Mouse (Mus musculus) neural tube, embryonic 11.5 days (tissue): ENCODE results near the gene Slc7a8. TPM values are rescaled to one million over a fixed set of nuclear protein-coding genes. Genes with fewer than 3 reads are reported as not detected.

Experiments
- ATAC-seq: fragments of 200-750 bp; cut with Nextera tagmentation; 2 replicates; pipeline ENCODE4 v1.8.0; 2017; ENCODE audit warnings: moderate number of reproducible peaks, mild to moderate bottlenecking, moderate TSS enrichment, moderate library complexity; ENCODE audit not compliant: insufficient read depth, low FRiP score, low TSS enrichment
- DNase-seq: peaks from one replicate; pipeline ENCODE4 v3.0.0-alpha.2; 2015; ENCODE audit warnings: low spot score
- H3K27ac ChIP-seq: fragments of 300-500 bp; sonication (generic); 2 replicates; pipeline ENCODE4 v1.5.1; 2014; ENCODE audit warnings: low read depth, mild to moderate bottlenecking, low read length
- H3K27me3 ChIP-seq: fragments of 300-500 bp; sonication (generic); 2 replicates; pipeline ENCODE4 v1.6.1; 2014; ENCODE audit warnings: mild to moderate bottlenecking, low read length, mixed read lengths; ENCODE audit not compliant: control insufficient read depth, insufficient read depth
- H3K36me3 ChIP-seq: fragments of 300-500 bp; sonication (generic); 2 replicates; pipeline ENCODE4 v1.6.1; 2014; ENCODE audit warnings: mild to moderate bottlenecking, low read length, moderate library complexity, mixed read lengths; ENCODE audit not compliant: control insufficient read depth, insufficient read depth
- H3K4me1 ChIP-seq: fragments of 300-500 bp; sonication (generic); 2 replicates; pipeline ENCODE4 v1.6.1; 2014; ENCODE audit warnings: low read length, mixed read lengths; ENCODE audit not compliant: control insufficient read depth, insufficient read depth
- H3K4me2 ChIP-seq: fragments of 300-500 bp; sonication (generic); 2 replicates; pipeline ENCODE4 v1.6.1; 2014; ENCODE audit warnings: low read depth, mild to moderate bottlenecking, moderate library complexity
- H3K4me3 ChIP-seq: fragments of 300-500 bp; sonication (generic); 2 replicates; pipeline ENCODE4 v1.5.1; 2014; ENCODE audit warnings: low read depth, low read length
- H3K9ac ChIP-seq: fragments of 300-500 bp; sonication (generic); 2 replicates; pipeline ENCODE4 v1.6.1; 2014; ENCODE audit warnings: mild to moderate bottlenecking, low read length
- H3K9me3 ChIP-seq: fragments of 300-500 bp; sonication (generic); 2 replicates; pipeline ENCODE4 v1.6.1; 2016; ENCODE audit warnings: low read length; ENCODE audit not compliant: control insufficient read depth
- WGBS: fragments of 180-500 bp; shearing (Covaris S2); extraction: QIAGEN DNeasy Blood & Tissue Kit; methylation state at CpG from one replicate; pipeline ENCODE4 v1.1.7; 2014; 5-methylcytosine and 5-hydroxymethylcytosine counted together
- polyA plus RNA-seq: library from polyadenylated mRNA; unstranded; fragments of >200 nt; fragmentation: Nextera tagmentation; extraction: Ambion mirVana; gene quantifications from 2 replicates; pipeline ENCODE4 v1.2.1, GENCODE M21; 2014

The Slc7a8 gene
- polyA plus RNA-seq, 1 experiment from 2014 or later = 3.2 TPM

GRCm38 (mm10) chr14:54686522-54687143 is 95.1 kb downstream of the Slc7a8 start, which contains the start of gene Acin1:
Gene Acin1, minus strand, starts transcription at chr14:54686931.
- peak within 1 kb of the TSS; percentile 84 for H3K4me3 ChIP-seq
- H3K4me2 ChIP-seq = peak within 1 kb of the TSS; percentile 63
- ATAC-seq (peak; percentile 97), DNase-seq (peak; percentile 100)
- H3K9me3 ChIP-seq = no peaks in the 10 kb centered on the region
- peaks cover 10% of the 10 kb centered on the region for H3K4me1 ChIP-seq
- WGBS = under 1% methylated on average over 44 of the region's 44 CpGs
- peak within 1 kb of the TSS; percentile 90 for H3K27ac ChIP-seq
- no peaks in the 10 kb centered on the region for H3K27me3 ChIP-seq
- peak within 1 kb of the TSS; percentile 95 for H3K9ac ChIP-seq
- peaks cover 9% of the 10 kb centered on the region for H3K36me3 ChIP-seq

- WGBS = under 1% methylated on average over 41 of the region's 41 CpGs
- H3K4me3 ChIP-seq = peak within 1 kb of the TSS; percentile 84
- ATAC-seq (peak; percentile 77), DNase-seq (peak; percentile 88)
- H3K27me3 ChIP-seq = no peaks in the 10 kb centered on the region
- peaks cover 9% of the 10 kb centered on the region for H3K36me3 ChIP-seq
- peaks cover 10% of the 10 kb centered on the region for H3K4me1 ChIP-seq
- H3K4me2 ChIP-seq = peak within 1 kb of the TSS; percentile 63
- H3K27ac ChIP-seq = peak within 1 kb of the TSS; percentile 90
- peak within 1 kb of the TSS; percentile 95 for H3K9ac ChIP-seq
- H3K9me3 ChIP-seq = no peaks in the 10 kb centered on the region
Observed at GRCm38 (mm10) chr14:54686063-54686521, 95.7 kb downstream of the Slc7a8 start, which contains the start of gene 1700123O20Rik. Gene 1700123O20Rik, plus strand, starts transcription at chr14:54686216.

- Histone ChIP-seq H3K4me2 (peak overlapping the region; percentile 54), H3K36me3 (peaks cover 7% of the 10 kb centered on the region; the same call in 1 of the 2 replicates), H3K27me3 (no peaks in the 10 kb centered on the region), H3K4me3 (peak overlapping the region; percentile 84), H3K4me1 (peaks cover 10% of the 10 kb centered on the region), H3K27ac (no peak overlapping the region), H3K9ac (peak overlapping the region; percentile 95), H3K9me3 (no peaks in the 10 kb centered on the region)
- ATAC-seq (no peak), DNase-seq (no peak)
- WGBS = 17% methylated on average over 8 of the region's 8 CpGs
Observed at GRCm38 (mm10) chr14:54685471-54685870, 96.3 kb downstream of the Slc7a8 start.

GRCm38 (mm10) chr14:54682396-54682795 is 99.3 kb downstream of the Slc7a8 start:
- no peak for ATAC-seq
- WGBS = 99% methylated on average over 3 of the region's 3 CpGs
- no peak for DNase-seq
- peaks cover 6% of the 10 kb centered on the region; the same call in 1 of the 2 replicates for H3K36me3 ChIP-seq
- no peaks in the 10 kb centered on the region for H3K27me3 ChIP-seq
- H3K4me1 ChIP-seq = peaks cover 10% of the 10 kb centered on the region
- no peak overlapping the region for H3K4me3 ChIP-seq
- no peak overlapping the region for H3K4me2 ChIP-seq
- no peak overlapping the region for H3K27ac ChIP-seq
- H3K9ac ChIP-seq = no peak overlapping the region
- no peaks in the 10 kb centered on the region for H3K9me3 ChIP-seq

- 89% methylated on average over 16 of the region's 16 CpGs for WGBS
Observed at GRCm38 (mm10) chr14:54678657-54679304, 103.0 kb downstream of the Slc7a8 start.

GRCm38 (mm10) chr14:54676290-54676689 is 105.5 kb downstream of the Slc7a8 start:
- Histone ChIP-seq H3K4me2 (no peak overlapping the region), H3K4me1 (no peaks in the 10 kb centered on the region), H3K4me3 (no peak overlapping the region), H3K27me3 (no peaks in the 10 kb centered on the region), H3K36me3 (peaks cover 14% of the 10 kb centered on the region), H3K9ac (no peak overlapping the region), H3K9me3 (no peaks in the 10 kb centered on the region), H3K27ac (no peak overlapping the region)
- 91% methylated on average over 5 of the region's 5 CpGs for WGBS
- DNase-seq (no peak), ATAC-seq (no peak)

More at GRCm38 (mm10) chr14:54678657-54679304, 103.0 kb downstream of the Slc7a8 start:
- ATAC-seq (no peak), DNase-seq (no peak)
- Histone ChIP-seq H3K4me2 (no peak overlapping the region), H3K27me3 (no peaks in the 10 kb centered on the region), H3K4me3 (no peak overlapping the region), H3K9me3 (no peaks in the 10 kb centered on the region), H3K9ac (no peak overlapping the region), H3K36me3 (peaks cover 13% of the 10 kb centered on the region), H3K4me1 (no peaks in the 10 kb centered on the region), H3K27ac (no peak overlapping the region)

- Histone ChIP-seq H3K36me3 (peaks cover 14% of the 10 kb centered on the region), H3K4me2 (no peak overlapping the region), H3K27me3 (no peaks in the 10 kb centered on the region), H3K4me3 (no peak overlapping the region), H3K9ac (no peak overlapping the region), H3K9me3 (no peaks in the 10 kb centered on the region), H3K27ac (no peak overlapping the region), H3K4me1 (no peaks in the 10 kb centered on the region)
- no peak for DNase-seq
- WGBS = 90% methylated on average over 2 of the region's 2 CpGs
- no peak for ATAC-seq
Observed at GRCm38 (mm10) chr14:54674317-54674716, 107.4 kb downstream of the Slc7a8 start.
